Mouse (Mus musculus) C2C12 (cell line): Measurements from ENCODE around the gene Zfp697.

Experiments used
- CTCF ChIP-seq: IDR thresholded peaks from one replicate; pipeline ENCODE4 v1.5.1; 2011; ENCODE audit not compliant: control insufficient read depth, insufficient read depth, insufficient read length
- FOSL1 ChIP-seq: IDR thresholded peaks from one replicate; pipeline ENCODE4 v1.8.0; 2011; ENCODE audit warnings: mild to moderate bottlenecking, low read length; ENCODE audit not compliant: poor library complexity, insufficient read depth, severe bottlenecking
- MYOG ChIP-seq: IDR thresholded peaks from one replicate; pipeline ENCODE4 v1.6.1; 2011; ENCODE audit not compliant: control insufficient read depth, insufficient read length; ENCODE audit errors: extremely low read depth
- USF1 ChIP-seq: IDR thresholded peaks from one replicate; pipeline ENCODE4 v1.6.1; 2011; ENCODE audit warnings: low read depth, mild to moderate bottlenecking, control low read depth, moderate library complexity

DNA sequence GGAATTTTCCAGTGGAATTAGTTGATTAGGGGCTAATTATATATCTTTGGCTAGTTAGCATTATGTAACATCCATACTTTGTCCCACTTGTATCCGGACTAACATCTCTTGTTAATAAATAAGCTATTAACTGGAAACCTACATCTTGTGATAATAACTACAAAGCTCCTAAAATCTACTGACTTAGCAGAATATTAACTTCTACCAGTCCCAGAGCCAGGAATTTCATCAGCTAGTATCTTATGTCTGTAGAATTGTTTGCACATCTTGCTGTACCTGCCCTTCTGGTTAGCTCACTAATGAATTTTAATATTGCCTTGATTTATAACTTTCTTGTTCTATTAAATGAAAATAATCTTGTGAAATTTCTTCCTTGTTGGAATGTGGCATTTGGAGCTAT is 252.9 kb downstream of the Zfp697 start:
- no peak for TF ChIP-seq CTCF
- TF ChIP-seq USF1: no peak
- TF ChIP-seq FOSL1: no peak
- no peak for TF ChIP-seq MYOG
